7 mouse cellular contexts compared by ENCODE assay signal in the genomic region with DNA sequence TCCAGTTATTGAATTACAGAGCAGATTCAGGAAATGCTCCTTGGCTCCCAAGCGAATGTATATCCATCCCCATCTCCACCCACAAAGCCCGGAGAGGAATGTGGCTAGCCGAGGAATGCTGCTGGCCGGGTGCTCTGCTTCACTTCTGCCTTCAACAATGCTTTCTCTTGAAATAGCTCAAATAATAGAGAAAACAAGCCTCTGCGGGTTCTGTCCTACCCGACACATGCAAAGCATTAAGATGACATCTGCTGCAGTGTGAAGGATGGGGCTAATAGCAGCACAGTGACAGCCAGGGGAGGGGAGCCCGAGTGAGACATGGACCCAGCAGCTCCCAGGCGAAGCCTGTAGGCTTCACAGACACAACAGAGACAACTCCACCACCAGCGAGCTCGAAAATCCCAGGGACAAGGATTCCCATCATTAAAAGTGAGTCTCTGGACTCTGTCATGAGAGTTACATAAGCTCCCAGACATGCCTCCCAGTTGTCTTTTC. TPM values are rescaled to one million over a fixed set of nuclear protein-coding genes. Genes with fewer than 3 reads are reported as not detected.
A peak's percentile ranks its signal among the peaks of the same experiment; 100 is the strongest.
DNase-seq lines count a peak whose midpoint lies in the region; ATAC-seq lines count a peak whose summit lies in the region.

No protein-coding gene starts in this region.

- peak overlapping the region; percentile 72 for H3K27ac ChIP-seq in kidney, embryonic 16.5 days (ENCODE audit: low read length)
- H3K27ac ChIP-seq in forebrain, embryonic 12.5 days = no peak overlapping the region

- H3K36me3 ChIP-seq in kidney, embryonic 16.5 days (ENCODE audit: insufficient read depth, low read length) = peaks cover 5% of the 10 kb centered on the region; the same call in 1 of the 2 replicates
- H3K36me3 ChIP-seq in forebrain, embryonic 12.5 days (replicated peaks) = peaks cover 18% of the 10 kb centered on the region

- H3K9ac ChIP-seq in kidney, embryonic 16.5 days (replicated peaks; ENCODE audit: low read length) = no peak overlapping the region
- H3K9ac ChIP-seq in forebrain, embryonic 12.5 days = no peak overlapping the region

- 0 out of 2 replicates have a peak, but pooled peaks have one; percentile 54 for ATAC-seq in kidney, embryonic 16.5 days (ENCODE audit: low FRiP score, low TSS enrichment)
- no peak for ATAC-seq in forebrain, embryonic 12.5 days (ENCODE audit: low FRiP score)
- ATAC-seq in erythroid progenitor cell, adult 5-6 weeks (replicated peaks; ENCODE audit: low FRiP score, poor library complexity, severe bottlenecking) = no peak

- no peak overlapping the region for H3K4me3 ChIP-seq in kidney, embryonic 16.5 days (ENCODE audit: low read length)
- H3K4me3 ChIP-seq in forebrain, embryonic 12.5 days (replicated peaks) = no peak overlapping the region

- DNase-seq in embryo, embryonic 10.5 days (ENCODE audit: low spot score) = peak; percentile 37
- DNase-seq in fibroblast of lung, adult 2 months (ENCODE audit: low read depth) = peak; percentile 60
- DNase-seq in lung, postnatal 14 days = peak; percentile 19
- DNase-seq in spleen, postnatal 10 days (ENCODE audit: low spot score in 2 of 2) = no peak

- 49% methylated on average over 10 of the region's 10 CpGs for WGBS in kidney, embryonic 16.5 days
- 81% methylated on average over 10 of the region's 10 CpGs for WGBS in forebrain, embryonic 12.5 days

- H3K4me1 ChIP-seq in kidney, embryonic 16.5 days (ENCODE audit: insufficient read depth, low read length) = peaks cover 6% of the 10 kb centered on the region
- no peaks in the 10 kb centered on the region for H3K4me1 ChIP-seq in forebrain, embryonic 12.5 days

- H3K27me3 ChIP-seq in kidney, embryonic 16.5 days (ENCODE audit: insufficient read depth, low read length) = no peaks in the 10 kb centered on the region
- H3K27me3 ChIP-seq in forebrain, embryonic 12.5 days = no peaks in the 10 kb centered on the region

- H3K9me3 ChIP-seq in kidney, embryonic 16.5 days (ENCODE audit: low read length) = no peaks in the 10 kb centered on the region
- no peaks in the 10 kb centered on the region for H3K9me3 ChIP-seq in forebrain, embryonic 12.5 days

- H3K4me2 ChIP-seq in kidney, embryonic 16.5 days (replicated peaks; ENCODE audit: low read depth, low read length) = no peak overlapping the region
- no peak overlapping the region for H3K4me2 ChIP-seq in forebrain, embryonic 12.5 days

RNA-seq across cellular contexts. Expression of gene Vps53, which starts 59.0 kb away (rescaled TPM):
- 46.2 and 46.9 TPM in 2 replicates for polyA plus RNA-seq in kidney, embryonic 16.5 days (2015; fragmentation: Nextera tagmentation; extraction: Ambion mirVana)
- 51.9 and 55.2 TPM in 2 replicates for polyA plus RNA-seq in forebrain, embryonic 12.5 days (2016; fragmentation: Nextera tagmentation; extraction: Ambion mirVana)
- total RNA-seq in erythroid progenitor cell, adult 5-6 weeks (2015; ENCODE audit: low replicate concordance) = 10.1 and 28.1 TPM in 2 replicates
- total RNA-seq in erythroid progenitor cell, adult 5-6 weeks (2017; ENCODE audit: low replicate concordance) = 6.0 and 7.3 TPM in 2 replicates

RNA-seq across cellular contexts. Expression of gene Fam57a, which starts 59.0 kb away (rescaled TPM):
- polyA plus RNA-seq in kidney, embryonic 16.5 days (2015; fragmentation: Nextera tagmentation; extraction: Ambion mirVana) = 27.0 and 28.6 TPM in 2 replicates
- polyA plus RNA-seq in forebrain, embryonic 12.5 days (2016; fragmentation: Nextera tagmentation; extraction: Ambion mirVana) = 25.4 and 26.7 TPM in 2 replicates
- total RNA-seq in erythroid progenitor cell, adult 5-6 weeks (2015; ENCODE audit: low replicate concordance) = 2.2 TPM in 1 of 2 replicates, not detected in the other
- not detected in 2 replicates for total RNA-seq in erythroid progenitor cell, adult 5-6 weeks (2017; ENCODE audit: low replicate concordance)

Comparison
In these comparisons a context has a peak if more than half of its experiments do, and no peak if none do; other contexts are left out.
1. DNase-seq: peak in embryo, embryonic 10.5 days (single experiment), fibroblast of lung, adult 2 months (single experiment) and lung, postnatal 14 days (single experiment); none in spleen, postnatal 10 days (0 of 2).